Mouse (Mus musculus) heart, embryonic 11.5 days (tissue): Measurements from ENCODE around the gene Map3k7cl. TPM values are rescaled to one million over a fixed set of nuclear protein-coding genes. Genes with fewer than 3 reads are reported as not detected.

Source experiments
- ATAC-seq: fragments of 200-750 bp; cut with Nextera tagmentation; replicated peaks from 2 replicates; pipeline ENCODE4 v1.8.0; 2017; ENCODE audit warnings: moderate library complexity; ENCODE audit not compliant: insufficient number of reproducible peaks, low FRiP score, low TSS enrichment
- H3K27ac ChIP-seq: fragments of 300-500 bp; sonication (generic); 2 replicates; pipeline ENCODE4 v1.5.1; 2014; ENCODE audit warnings: mild to moderate bottlenecking, low read depth, low read length
- H3K27me3 ChIP-seq: fragments of 300-500 bp; sonication (generic); 2 replicates; pipeline ENCODE4 v1.6.1; 2014; ENCODE audit warnings: mild to moderate bottlenecking, low read length, mixed read lengths; ENCODE audit not compliant: control insufficient read depth, insufficient read depth
- H3K36me3 ChIP-seq: fragments of 300-500 bp; sonication (generic); 2 replicates; pipeline ENCODE4 v1.6.1; 2014; ENCODE audit warnings: mild to moderate bottlenecking, low read length, moderate library complexity, mixed read lengths; ENCODE audit not compliant: control insufficient read depth, insufficient read depth
- H3K4me1 ChIP-seq: fragments of 300-500 bp; sonication (generic); 2 replicates; pipeline ENCODE4 v1.6.1; 2014; ENCODE audit warnings: low read length; ENCODE audit not compliant: control insufficient read depth, insufficient read depth
- H3K4me2 ChIP-seq: fragments of 300-500 bp; sonication (generic); 2 replicates; pipeline ENCODE4 v1.6.1; 2014; ENCODE audit warnings: mild to moderate bottlenecking, moderate library complexity
- H3K4me3 ChIP-seq: fragments of 300-500 bp; sonication (generic); 2 replicates; pipeline ENCODE4 v1.5.1; 2014; ENCODE audit warnings: low read depth, low read length
- H3K9ac ChIP-seq: fragments of 300-500 bp; sonication (generic); 2 replicates; pipeline ENCODE4 v1.6.1; 2014; ENCODE audit warnings: mild to moderate bottlenecking, low read depth, low read length, moderate library complexity
- H3K9me3 ChIP-seq: fragments of 300-500 bp; sonication (generic); replicated peaks from 2 replicates; pipeline ENCODE4 v1.6.1; 2016; ENCODE audit warnings: low read length; ENCODE audit not compliant: control insufficient read depth
- WGBS: fragments of 180-500 bp; shearing (Covaris S2); extraction: QIAGEN DNeasy Blood & Tissue Kit; methylation state at CpG from one replicate; pipeline ENCODE4 v1.1.7; 2014; ENCODE audit not compliant: insufficient replicate concordance; 5-methylcytosine and 5-hydroxymethylcytosine counted together
- polyA plus RNA-seq: library from polyadenylated mRNA; unstranded; fragments of >200 nt; fragmentation: Nextera tagmentation; extraction: Ambion mirVana; gene quantifications from 2 replicates; pipeline ENCODE4 v1.2.1, GENCODE M21; 2014

Gene Map3k7cl
- not detected in 2 replicates for polyA plus RNA-seq

DNA sequence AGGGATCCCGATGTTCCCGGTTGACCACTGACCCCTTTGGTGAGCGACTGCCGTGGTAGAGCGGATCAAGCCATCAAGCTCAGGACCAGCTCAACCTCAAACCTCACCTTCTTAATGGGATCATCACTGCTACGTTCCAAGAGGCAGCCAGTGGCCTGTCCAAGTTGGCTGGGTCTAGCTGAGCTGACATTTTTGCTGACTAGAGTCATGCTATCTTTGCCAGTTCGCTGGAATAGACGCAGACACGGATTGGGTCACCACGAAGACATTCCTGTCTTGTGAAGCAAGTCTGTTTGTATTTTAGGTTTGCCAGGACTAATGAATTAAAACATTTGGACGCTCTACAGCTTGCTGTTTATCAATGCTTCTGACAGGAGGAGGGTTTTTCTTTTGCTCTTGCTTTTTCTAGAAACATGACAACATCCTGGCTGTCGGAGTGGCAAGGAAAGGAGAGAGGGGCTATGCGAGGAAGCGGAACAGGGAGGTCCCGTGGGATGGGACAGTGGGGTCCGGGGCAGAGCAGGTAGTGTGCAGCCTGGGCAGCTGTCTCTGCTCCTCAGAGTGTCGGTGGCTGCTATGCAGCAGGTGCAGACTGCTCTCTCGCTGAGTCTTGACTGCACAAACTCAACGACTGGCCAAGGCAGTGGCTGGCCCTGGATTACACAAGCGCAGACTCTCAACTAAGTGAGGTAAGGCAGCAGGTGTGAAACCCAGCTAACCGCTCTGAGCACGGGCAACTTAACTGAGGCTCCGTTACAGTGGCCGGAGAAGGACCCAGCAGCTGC is at the start of gene Map3k7cl:
TSS of gene Map3k7cl (plus strand) at position 424 of the 785 bp plus-strand sequence.
- H3K27ac ChIP-seq, result no peak within 1 kb of the TSS
- H3K4me2 ChIP-seq, result no peak within 1 kb of the TSS; the same call in 1 of the 2 replicates
- H3K9ac ChIP-seq, result no peak within 1 kb of the TSS
- H3K4me3 ChIP-seq, result no peak within 1 kb of the TSS
- no peaks in the 10 kb centered on the region for H3K36me3 ChIP-seq
- H3K4me1 ChIP-seq, result peaks cover 5% of the 10 kb centered on the region; the same call in 1 of the 2 replicates
- 69% methylated on average over 24 of the region's 24 CpGs for WGBS
- no peaks in the 10 kb centered on the region for H3K9me3 ChIP-seq
- no peaks in the 10 kb centered on the region for H3K27me3 ChIP-seq
- no peak for ATAC-seq

DNA sequence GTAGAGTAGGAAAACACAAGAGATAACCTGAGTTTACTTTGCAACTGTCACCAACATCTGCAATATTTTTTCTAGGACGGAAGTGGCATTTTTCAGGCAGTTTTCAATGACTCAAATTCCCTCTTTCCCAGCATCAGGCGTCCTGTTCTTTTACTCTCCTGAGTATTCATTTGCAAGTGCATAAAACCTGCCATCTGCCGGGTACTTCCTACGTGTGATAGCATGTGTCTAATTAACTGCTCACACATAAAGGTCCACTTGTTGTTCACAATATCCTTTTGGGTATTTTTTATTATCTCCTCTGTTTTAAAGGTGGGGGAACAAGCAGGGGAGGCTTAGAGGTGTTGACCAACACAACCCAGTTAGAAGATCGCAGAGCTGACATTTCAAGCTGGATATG is 41.4 kb upstream of the Map3k7cl start:
- H3K36me3 ChIP-seq, result no peaks in the 10 kb centered on the region
- no peak for ATAC-seq
- H3K4me3 ChIP-seq, result no peak overlapping the region
- no peak overlapping the region for H3K9ac ChIP-seq
- H3K4me1 ChIP-seq, result no peaks in the 10 kb centered on the region
- no peak overlapping the region for H3K4me2 ChIP-seq
- H3K27ac ChIP-seq, result no peak overlapping the region
- no peaks in the 10 kb centered on the region for H3K9me3 ChIP-seq
- WGBS, result 72% methylated on average over 5 of the region's 5 CpGs
- no peaks in the 10 kb centered on the region for H3K27me3 ChIP-seq

DNA sequence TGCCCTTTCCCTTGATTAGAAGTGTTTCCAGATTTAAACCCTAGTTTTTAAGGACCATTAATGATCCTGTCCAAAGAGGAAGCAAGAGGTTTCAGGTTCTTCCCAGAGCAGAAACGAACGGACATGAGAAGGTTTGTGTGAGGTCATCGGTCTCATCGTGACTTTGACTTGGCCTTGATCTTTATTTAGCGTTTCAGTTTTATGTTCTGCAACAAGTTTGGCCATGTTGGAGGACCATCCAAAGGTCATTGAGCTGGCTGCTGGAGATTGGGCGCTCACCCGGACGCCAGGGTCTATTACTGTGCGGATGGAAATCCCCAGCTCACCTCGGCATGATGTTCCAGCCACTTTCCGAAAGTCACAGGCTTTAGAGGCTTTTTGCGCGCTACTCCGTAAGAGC is 40.8 kb upstream of the Map3k7cl start:
- Histone ChIP-seq H3K27ac (no peak overlapping the region), H3K27me3 (no peaks in the 10 kb centered on the region), H3K4me1 (0 out of 2 replicates have a peak, but pooled peaks cover under 1% of the 10 kb centered on the region), H3K36me3 (no peaks in the 10 kb centered on the region), H3K4me3 (no peak overlapping the region), H3K9me3 (no peaks in the 10 kb centered on the region), H3K9ac (no peak overlapping the region), H3K4me2 (no peak overlapping the region)
- 92% methylated on average over 14 of the region's 14 CpGs for WGBS
- ATAC-seq, result no peak

DNA sequence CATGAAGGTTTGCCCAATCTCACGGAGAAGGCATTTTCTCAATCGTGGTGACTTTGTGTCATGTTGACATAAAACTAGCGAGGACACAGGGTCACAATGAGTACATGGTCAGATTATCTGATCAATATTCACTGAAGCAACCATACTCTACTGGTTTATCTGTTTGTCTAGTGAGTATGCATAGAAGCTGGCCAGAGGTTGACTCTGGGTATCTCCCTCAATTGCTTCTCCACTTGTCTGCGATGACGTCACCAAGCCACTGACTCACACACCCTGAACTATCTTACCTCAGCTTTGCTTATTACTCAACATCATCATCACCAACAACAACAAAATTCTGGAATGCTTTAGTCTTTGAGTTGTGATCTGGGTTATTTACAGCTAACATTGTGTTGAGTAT is 28.9 kb upstream of the Map3k7cl start:
- H3K9me3 ChIP-seq, result no peaks in the 10 kb centered on the region
- WGBS, result 78% methylated on average over 5 of the region's 5 CpGs
- no peaks in the 10 kb centered on the region for H3K36me3 ChIP-seq
- no peak for ATAC-seq
- H3K4me3 ChIP-seq, result no peak overlapping the region
- H3K9ac ChIP-seq, result no peak overlapping the region
- H3K27me3 ChIP-seq, result peaks cover 4% of the 10 kb centered on the region; the same call in 1 of the 2 replicates
- H3K4me2 ChIP-seq, result no peak overlapping the region
- no peak overlapping the region for H3K27ac ChIP-seq
- no peaks in the 10 kb centered on the region for H3K4me1 ChIP-seq

DNA sequence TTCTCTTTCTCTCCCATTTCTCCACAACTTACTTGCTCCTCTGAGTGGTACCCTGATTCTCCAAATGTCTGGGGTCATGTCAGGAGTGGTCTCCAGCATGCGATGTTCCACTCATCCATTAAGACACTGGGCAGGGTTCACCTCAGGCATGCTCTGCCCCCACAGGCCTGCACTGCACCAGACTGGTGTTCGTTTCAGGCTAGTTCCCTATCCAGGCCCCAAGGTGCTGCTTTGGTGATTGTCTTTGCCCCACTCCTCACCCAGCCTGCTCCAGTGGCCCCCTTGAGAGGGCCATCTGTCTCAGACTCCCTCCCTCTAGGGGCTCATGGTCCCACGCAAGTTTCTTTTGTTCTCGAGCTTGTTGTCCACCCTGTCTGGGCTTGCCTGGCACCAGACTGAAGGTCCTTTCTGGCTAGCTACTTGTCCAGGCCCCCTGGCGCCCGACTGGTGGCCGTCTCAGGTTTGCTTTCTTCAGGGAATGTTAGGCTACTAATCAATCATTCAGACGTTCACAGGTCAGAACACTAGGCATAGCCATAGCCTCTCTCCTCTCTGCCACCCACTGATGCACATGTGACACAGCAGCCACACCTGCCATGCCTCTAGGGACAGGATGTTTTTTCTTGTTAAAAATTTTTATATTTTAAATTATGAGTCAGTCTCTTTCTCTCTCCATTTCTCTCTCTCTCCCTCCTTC is 25.4 kb upstream of the Map3k7cl start:
- Histone ChIP-seq H3K4me3 (no peak overlapping the region), H3K9ac (no peak overlapping the region), H3K36me3 (no peaks in the 10 kb centered on the region), H3K4me2 (no peak overlapping the region), H3K27ac (no peak overlapping the region), H3K4me1 (no peaks in the 10 kb centered on the region), H3K27me3 (peaks cover 4% of the 10 kb centered on the region; the same call in 1 of the 2 replicates), H3K9me3 (no peaks in the 10 kb centered on the region)
- 56% methylated on average over 8 of the region's 8 CpGs for WGBS
- no peak for ATAC-seq

DNA sequence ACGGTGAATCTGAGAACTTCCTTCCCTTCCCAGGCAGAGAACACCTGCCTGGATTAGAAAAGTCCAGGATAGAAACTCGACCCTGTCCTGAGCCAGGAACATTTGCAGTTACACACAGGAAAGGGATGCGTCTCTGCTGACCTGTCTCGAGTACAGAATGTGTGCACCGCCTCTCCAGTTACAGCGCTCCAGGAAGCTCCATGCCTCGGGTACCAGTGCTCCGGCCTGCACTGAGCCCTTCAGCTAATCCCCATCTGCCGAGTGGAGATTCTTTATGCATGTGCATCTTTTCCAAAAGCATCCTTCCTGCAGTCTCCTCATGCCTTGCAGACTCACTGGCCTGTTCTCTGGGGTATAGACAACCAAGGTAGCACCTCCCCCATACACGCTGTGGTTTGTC is 24.4 kb upstream of the Map3k7cl start:
- H3K27ac ChIP-seq, result no peak overlapping the region
- no peaks in the 10 kb centered on the region for H3K9me3 ChIP-seq
- no peak overlapping the region for H3K4me3 ChIP-seq
- 68% methylated on average over 10 of the region's 10 CpGs for WGBS
- H3K36me3 ChIP-seq, result no peaks in the 10 kb centered on the region
- peaks cover 4% of the 10 kb centered on the region; the same call in 1 of the 2 replicates for H3K27me3 ChIP-seq
- no peak overlapping the region for H3K9ac ChIP-seq
- ATAC-seq, result no peak
- H3K4me2 ChIP-seq, result no peak overlapping the region
- H3K4me1 ChIP-seq, result no peaks in the 10 kb centered on the region

DNA sequence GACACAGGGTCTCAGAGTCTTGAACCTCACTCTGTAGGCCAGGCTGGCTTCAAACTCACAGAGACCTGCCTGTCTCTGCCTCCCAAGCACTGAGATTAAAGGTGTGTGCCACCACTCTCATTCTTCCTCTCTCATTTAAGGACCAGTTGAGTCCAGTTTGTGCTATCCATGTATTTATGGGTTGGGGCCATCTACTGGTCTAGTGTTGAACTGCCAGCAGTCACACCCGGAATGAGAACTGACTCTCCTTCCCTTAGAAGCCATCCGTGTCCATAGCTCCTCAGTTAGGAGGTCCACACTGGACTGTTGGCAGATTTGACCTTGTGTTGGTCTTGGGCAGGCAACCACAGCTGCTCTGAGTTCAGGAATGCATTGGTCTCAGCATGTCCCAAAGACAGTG is 4.8 kb upstream of the Map3k7cl start:
- no peak overlapping the region for H3K9ac ChIP-seq
- no peak for ATAC-seq
- H3K36me3 ChIP-seq, result no peaks in the 10 kb centered on the region
- WGBS, result 35% methylated on average over 2 of the region's 2 CpGs
- no peak overlapping the region for H3K27ac ChIP-seq
- peaks cover 2% of the 10 kb centered on the region; the same call in 1 of the 2 replicates for H3K4me1 ChIP-seq
- no peaks in the 10 kb centered on the region for H3K27me3 ChIP-seq
- H3K9me3 ChIP-seq, result no peaks in the 10 kb centered on the region
- no peak overlapping the region for H3K4me3 ChIP-seq
- H3K4me2 ChIP-seq, result no peak overlapping the region

DNA sequence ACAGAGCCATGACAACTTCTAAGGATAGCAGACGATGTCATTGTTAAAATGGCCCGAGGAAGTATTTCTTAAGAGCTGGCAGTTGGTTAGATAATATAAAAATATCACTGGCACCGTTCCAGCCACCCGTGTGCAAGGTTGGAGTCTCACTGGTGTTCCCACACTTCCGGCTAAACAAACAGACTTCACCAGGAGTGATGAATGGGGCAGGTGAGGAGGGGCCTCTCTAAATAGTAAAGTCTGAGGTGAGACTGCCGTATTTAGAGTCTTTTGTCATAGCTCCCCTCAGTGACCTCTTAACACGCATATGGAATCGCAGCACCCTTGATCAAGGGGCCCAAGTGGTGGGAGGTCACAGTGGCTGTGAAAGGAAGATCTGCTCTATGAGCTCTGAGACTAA is 3.2 kb downstream of the Map3k7cl start:
- WGBS, result 52% methylated on average over 8 of the region's 8 CpGs
- no peaks in the 10 kb centered on the region for H3K27me3 ChIP-seq
- no peak overlapping the region for H3K9ac ChIP-seq
- H3K27ac ChIP-seq, result no peak overlapping the region
- H3K4me3 ChIP-seq, result no peak overlapping the region
- no peak for ATAC-seq
- H3K36me3 ChIP-seq, result no peaks in the 10 kb centered on the region
- no peaks in the 10 kb centered on the region for H3K9me3 ChIP-seq
- H3K4me2 ChIP-seq, result no peak overlapping the region
- H3K4me1 ChIP-seq, result peaks cover 5% of the 10 kb centered on the region; the same call in 1 of the 2 replicates
